Mouse (Mus musculus) Patski (cell line): ENCODE results near the gene Maco1. TPM values are rescaled to one million over a fixed set of nuclear protein-coding genes. Genes with fewer than 3 reads are reported as not detected.
A peak's percentile ranks its signal among the peaks of the same experiment; 100 is the strongest.

Experiments
- ATAC-seq: fragments of 100-300 bp; one replicate; pipeline ENCODE4 v1.8.0; 2021
- CTCF ChIA-PET: fragments of 350-600 bp; sonication (Branson Sonifier 250); formaldehyde crosslinking; loops from one replicate; lab custom pipeline; 2022; ENCODE audit warnings: inconsistent platforms; lab: Charles Lee
- POLR2A ChIA-PET: fragments of 350-600 bp; sonication (Branson Sonifier 250); formaldehyde crosslinking; loops from one replicate; lab custom pipeline; 2022; ENCODE audit warnings: antibody characterized with exemption, inconsistent platforms; lab: Charles Lee
- DNase-seq: peaks from one replicate; pipeline ENCODE4 v3.0.0-alpha.2; 2011; ENCODE audit warnings: low read depth, low spot score
- H3K27me3 ChIP-seq: fragments of 371-371 bp; one replicate; pipeline ENCODE4 v1.5.1; 2021
- CTCF ChIP-seq: fragments of 100-300 bp; IDR thresholded peaks from one replicate; pipeline ENCODE4 v1.5.1; 2021
- in situ Hi-C: fragments of 300-500 bp; cut with MboI; formaldehyde crosslinking; loops from 3 replicates; pipeline ENCODE4 v1.11.1; 2018; ENCODE audit warnings: low pct_unique_long_range_greater_than_20kb, mixed read lengths
- polyA plus RNA-seq: library from polyadenylated mRNA; unstranded; gene quantifications from one replicate; pipeline ENCODE4 v1.2.3, GENCODE M21; 2021

The Maco1 gene
- polyA plus RNA-seq, 1 experiment from 2014 or later: 27.0 TPM

GRCm38 (mm10) chr4:134861884-134862283, 8.7 kb upstream of the Maco1 start:
- H3K27me3 ChIP-seq: no peaks in the 10 kb centered on the region
- ChIA-PET POLR2A (no interaction called here), CTCF (no interaction called here)
- in situ Hi-C loops: no loop called here
- ATAC-seq (no peak), DNase-seq (no peak)
- TF ChIP-seq CTCF: no peak

GRCm38 (mm10) chr4:134858494-134858893, 5.3 kb upstream of the Maco1 start:
- DNase-seq: no peak
- in situ Hi-C loops: no loop called here
- H3K27me3 ChIP-seq: no peaks in the 10 kb centered on the region
- CTCF ChIA-PET: no interaction called here
- TF ChIP-seq CTCF: no peak
- no peak for ATAC-seq
- POLR2A ChIA-PET: no interaction called here

- ATAC-seq (no peak), DNase-seq (no peak)
- POLR2A ChIA-PET: no interaction called here
- CTCF ChIA-PET: interaction anchor here (2.0 kb wide), 1 partner anchor 19 kb away, joined by 4 read pairs; no protein-coding TSS in a partner anchor
- H3K27me3 ChIP-seq: no peaks in the 10 kb centered on the region
- in situ Hi-C loops: no loop called here
- no peak for TF ChIP-seq CTCF
Observed at GRCm38 (mm10) chr4:134856501-134856900, 3.4 kb upstream of the Maco1 start.

- ATAC-seq (no peak), DNase-seq (no peak)
- in situ Hi-C loops: no loop called here
- CTCF ChIA-PET: interaction anchor here (2.0 kb wide), 1 partner anchor 19 kb away, joined by 4 read pairs; no protein-coding TSS in a partner anchor
- TF ChIP-seq CTCF: no peak
- POLR2A ChIA-PET: no interaction called here
- no peaks in the 10 kb centered on the region for H3K27me3 ChIP-seq
Observed at GRCm38 (mm10) chr4:134856056-134856455, 2.9 kb upstream of the Maco1 start.

GRCm38 (mm10) chr4:134855371-134855770, 2.2 kb upstream of the Maco1 start:
- no peak for TF ChIP-seq CTCF
- H3K27me3 ChIP-seq: no peaks in the 10 kb centered on the region
- DNase-seq (no peak), ATAC-seq (no peak)
- POLR2A ChIA-PET: no interaction called here
- CTCF ChIA-PET: interaction anchor here (2.0 kb wide), 1 partner anchor 18 kb away, joined by 4 read pairs; no protein-coding TSS in a partner anchor
- in situ Hi-C loops: no loop called here

GRCm38 (mm10) chr4:134853637-134854485, 716 bp upstream of the Maco1 start:
- H3K27me3 ChIP-seq: no peaks in the 10 kb centered on the region
- peak; percentile 61 for ATAC-seq
- DNase-seq: peak; percentile 42
- TF ChIP-seq CTCF: no peak
- ChIA-PET CTCF (no interaction called here), POLR2A (interaction anchor here (1.7 kb wide), 1 partner anchor 40 kb away, joined by 3 read pairs; no protein-coding TSS in a partner anchor)
- in situ Hi-C loops: no loop called here

GRCm38 (mm10) chr4:134852438-134853255, 498 bp downstream of the Maco1 start:
- POLR2A ChIA-PET: interaction anchor here (0.7 to 1.7 kb wide), 2 partner anchors 9 to 38 kb away, joined by 3 read pairs; no protein-coding TSS in a partner anchor
- H3K27me3 ChIP-seq: no peaks in the 10 kb centered on the region
- ATAC-seq (no peak), DNase-seq (no peak)
- CTCF ChIA-PET: no interaction called here
- no peak for TF ChIP-seq CTCF
- in situ Hi-C loops: no loop called here

GRCm38 (mm10) chr4:134851876-134852275, 1.3 kb downstream of the Maco1 start:
- CTCF ChIA-PET: no interaction called here
- POLR2A ChIA-PET: interaction anchor here (0.7 to 1.7 kb wide), 2 partner anchors 8 to 38 kb away, joined by 3 read pairs; no protein-coding TSS in a partner anchor
- no peaks in the 10 kb centered on the region for H3K27me3 ChIP-seq
- ATAC-seq: no peak
- no peak for TF ChIP-seq CTCF
- DNase-seq: no peak
- in situ Hi-C loops: no loop called here

- DNase-seq: no peak
- in situ Hi-C loops: no loop called here
- ChIA-PET CTCF (no interaction called here), POLR2A (no interaction called here)
- no peak for TF ChIP-seq CTCF
- no peaks in the 10 kb centered on the region for H3K27me3 ChIP-seq
- no peak for ATAC-seq
Observed at GRCm38 (mm10) chr4:134851236-134851635, 1.9 kb downstream of the Maco1 start.

GRCm38 (mm10) chr4:134850551-134850950, 2.6 kb downstream of the Maco1 start:
- CTCF ChIA-PET: no interaction called here
- in situ Hi-C loops: no loop called here
- TF ChIP-seq CTCF: no peak
- no peak for ATAC-seq
- POLR2A ChIA-PET: no interaction called here
- no peaks in the 10 kb centered on the region for H3K27me3 ChIP-seq
- DNase-seq: no peak
